Mouse (Mus musculus) ES-Bruce4 (cell line): ENCODE results near the gene Fgfr2.

Experiments
- CTCF ChIP-seq: IDR thresholded peaks from one replicate; pipeline ENCODE4 v1.8.1; 2011; ENCODE audit warnings: low read depth, low read length
- EP300 ChIP-seq: IDR thresholded peaks from 2 replicates; pipeline ENCODE4 v1.6.1; 2011; ENCODE audit warnings: low read depth, low read length; ENCODE audit not compliant: insufficient read depth
- POLR2A ChIP-seq: IDR thresholded peaks from one replicate; pipeline ENCODE4 v1.8.1; 2011; ENCODE audit warnings: low read length; ENCODE audit not compliant: insufficient read depth

DNA sequence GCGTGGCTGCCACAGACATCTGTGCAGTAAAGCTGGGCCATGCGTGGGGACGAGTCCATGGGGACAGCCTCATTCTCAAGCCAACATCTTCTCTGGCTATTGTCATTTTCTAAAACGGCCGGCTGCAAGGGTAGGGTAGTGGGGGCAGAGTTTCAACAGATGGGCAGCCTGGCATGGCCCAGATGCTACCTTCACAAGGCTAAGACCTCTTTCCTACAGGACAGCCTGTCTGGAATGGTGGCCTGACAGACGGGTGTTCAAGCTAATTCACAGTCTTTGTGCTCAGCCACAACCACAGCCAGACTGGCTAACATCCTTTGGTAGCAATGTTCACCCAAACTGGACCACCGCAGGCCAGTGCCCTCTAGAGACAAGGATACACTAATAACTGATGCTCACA is 392.6 kb downstream of the Fgfr2 start:
- no peak for TF ChIP-seq CTCF
- no peak for TF ChIP-seq POLR2A
- TF ChIP-seq EP300, result no peak
